Mouse (Mus musculus) liver, postnatal 0 days (tissue): ENCODE data around the gene Slc4a4. TPM values are rescaled to one million over a fixed set of nuclear protein-coding genes. Genes with fewer than 3 reads are reported as not detected.
A peak's percentile ranks its signal among the peaks of the same experiment; 100 is the strongest.

ENCODE experiments used
- ATAC-seq: fragments of 200-750 bp; cut with Nextera tagmentation; 2 replicates; pipeline ENCODE4 v1.8.0; 2017; ENCODE audit warnings: mild to moderate bottlenecking, moderate library complexity
- DNase-seq: peaks from one replicate; pipeline ENCODE4 v3.0.0-alpha.2; 2016
- H3K27ac ChIP-seq: fragments of 300-500 bp; sonication (generic); 2 replicates; pipeline ENCODE4 v1.5.1; 2014; ENCODE audit warnings: antibody characterized with exemption, moderate library complexity, mild to moderate bottlenecking, low read depth
- H3K27me3 ChIP-seq: fragments of 300-500 bp; sonication (generic); 2 replicates; pipeline ENCODE4 v1.6.1; 2014; ENCODE audit warnings: low read length, control low read depth, mixed read lengths; ENCODE audit not compliant: insufficient read depth
- H3K36me3 ChIP-seq: fragments of 300-500 bp; sonication (generic); replicated peaks from 2 replicates; pipeline ENCODE4 v1.6.1; 2014; ENCODE audit warnings: mild to moderate bottlenecking, control low read depth, low read length, moderate library complexity, mixed read lengths; ENCODE audit not compliant: insufficient read depth
- H3K4me1 ChIP-seq: fragments of 300-500 bp; sonication (generic); 2 replicates; pipeline ENCODE4 v1.6.1; 2014; ENCODE audit warnings: antibody characterized with exemption, mild to moderate bottlenecking, control low read depth; ENCODE audit not compliant: insufficient read depth
- H3K4me2 ChIP-seq: fragments of 300-500 bp; sonication (generic); 2 replicates; pipeline ENCODE4 v1.6.1; 2014; ENCODE audit warnings: low read depth, mild to moderate bottlenecking, low read length, moderate library complexity, mixed read lengths
- H3K4me3 ChIP-seq: fragments of 300-500 bp; sonication (generic); 2 replicates; pipeline ENCODE4 v1.5.1; 2014; ENCODE audit warnings: low read depth, low read length
- H3K9ac ChIP-seq: fragments of 300-500 bp; sonication (generic); replicated peaks from 2 replicates; pipeline ENCODE4 v1.6.1; 2014; ENCODE audit warnings: mild to moderate bottlenecking, moderate library complexity
- H3K9me3 ChIP-seq: fragments of 300-500 bp; sonication (generic); 2 replicates; pipeline ENCODE4 v1.6.1; 2016; ENCODE audit warnings: mild to moderate bottlenecking, control low read depth, low read length, mixed read lengths
- CTCF ChIP-seq: sonication (generic); IDR thresholded peaks from 2 replicates; pipeline ENCODE4 v1.5.1; 2016; ENCODE audit warnings: antibody characterized with exemption, low read depth
- EP300 ChIP-seq: IDR thresholded peaks from 2 replicates; pipeline ENCODE4 v1.6.1; 2016; ENCODE audit warnings: antibody characterized with exemption, low read depth, mild to moderate bottlenecking
- WGBS: fragments of 180-500 bp; shearing (Covaris S2); extraction: QIAGEN DNeasy Blood & Tissue Kit; methylation state at CpG from one replicate; pipeline ENCODE4 v1.1.7; 2014; ENCODE audit not compliant: insufficient replicate concordance; 5-methylcytosine and 5-hydroxymethylcytosine counted together
- polyA plus RNA-seq: library from polyadenylated mRNA; unstranded; fragments of >200 nt; fragmentation: Nextera tagmentation; extraction: Ambion mirVana; gene quantifications from 2 replicates; pipeline ENCODE4 v1.2.1, GENCODE M21; 2015

The Slc4a4 gene
- polyA plus RNA-seq, 1 experiment from 2014 or later = 4.1 TPM

GRCm38 (mm10) chr5:88972277-88972676 lies 85.7 kb downstream of the Slc4a4 start:
- TF ChIP-seq CTCF = no peak
- TF ChIP-seq EP300 = no peak
- Histone ChIP-seq H3K4me1 (no peaks in the 10 kb centered on the region), H3K9ac (no peak overlapping the region), H3K27ac (no peak overlapping the region), H3K4me3 (no peak overlapping the region), H3K36me3 (no peaks in the 10 kb centered on the region), H3K4me2 (no peak overlapping the region), H3K9me3 (no peaks in the 10 kb centered on the region), H3K27me3 (no peaks in the 10 kb centered on the region)
- DNase-seq = no peak
- 42% methylated on average over 7 of the region's 7 CpGs for WGBS
- no peak for ATAC-seq

GRCm38 (mm10) chr5:88973130-88973529 lies 86.5 kb downstream of the Slc4a4 start:
- TF ChIP-seq CTCF = no peak
- TF ChIP-seq EP300 = no peak
- H3K27me3 ChIP-seq = no peaks in the 10 kb centered on the region
- no peak for ATAC-seq

GRCm38 (mm10) chr5:88975694-88976093 lies 89.1 kb downstream of the Slc4a4 start:
- no peak overlapping the region for H3K9ac ChIP-seq
- no peak overlapping the region for H3K27ac ChIP-seq
- no peaks in the 10 kb centered on the region for H3K27me3 ChIP-seq
- TF ChIP-seq CTCF (no peak), EP300 (no peak)
- no peak for ATAC-seq
- no peaks in the 10 kb centered on the region for H3K4me1 ChIP-seq
- no peak overlapping the region for H3K4me2 ChIP-seq
- DNase-seq = no peak
- no peaks in the 10 kb centered on the region for H3K36me3 ChIP-seq
- no peaks in the 10 kb centered on the region for H3K9me3 ChIP-seq
- no peak overlapping the region for H3K4me3 ChIP-seq

More at GRCm38 (mm10) chr5:88973130-88973529, 86.5 kb downstream of the Slc4a4 start:
- no peak overlapping the region for H3K4me2 ChIP-seq
- WGBS = 71% methylated on average over 1 of the region's 1 CpGs
- H3K4me3 ChIP-seq = no peak overlapping the region
- H3K27ac ChIP-seq = no peak overlapping the region
- no peaks in the 10 kb centered on the region for H3K36me3 ChIP-seq
- no peaks in the 10 kb centered on the region for H3K9me3 ChIP-seq
- H3K4me1 ChIP-seq = no peaks in the 10 kb centered on the region
- no peak for DNase-seq
- no peak overlapping the region for H3K9ac ChIP-seq

GRCm38 (mm10) chr5:88976428-88976827 lies 89.8 kb downstream of the Slc4a4 start:
- H3K36me3 ChIP-seq = no peaks in the 10 kb centered on the region
- no peak for TF ChIP-seq CTCF
- TF ChIP-seq EP300 = no peak
- ATAC-seq (no peak), DNase-seq (no peak)
- H3K4me3 ChIP-seq = no peak overlapping the region
- WGBS = 37% methylated on average over 3 of the region's 3 CpGs
- H3K9ac ChIP-seq = no peak overlapping the region
- H3K4me1 ChIP-seq = peaks cover 6% of the 10 kb centered on the region
- H3K9me3 ChIP-seq = no peaks in the 10 kb centered on the region
- H3K27me3 ChIP-seq = no peaks in the 10 kb centered on the region
- H3K4me2 ChIP-seq = no peak overlapping the region
- H3K27ac ChIP-seq = no peak overlapping the region

- no peaks in the 10 kb centered on the region for H3K9me3 ChIP-seq
- H3K4me3 ChIP-seq = no peak overlapping the region
- no peaks in the 10 kb centered on the region for H3K27me3 ChIP-seq
- WGBS = 54% methylated on average over 4 of the region's 4 CpGs
- H3K4me1 ChIP-seq = peaks cover 8% of the 10 kb centered on the region
- 0 out of 2 replicates have a peak overlapping the region, but pooled peaks have one; percentile 24 for H3K27ac ChIP-seq
- H3K4me2 ChIP-seq = no peak overlapping the region
- ATAC-seq (no peak), DNase-seq (no peak)
- TF ChIP-seq CTCF (no peak), EP300 (no peak)
- H3K9ac ChIP-seq = no peak overlapping the region
- no peaks in the 10 kb centered on the region for H3K36me3 ChIP-seq
Observed at GRCm38 (mm10) chr5:88980740-88981139, 94.1 kb downstream of the Slc4a4 start.

- TF ChIP-seq CTCF (no peak), EP300 (peak; percentile 69; the same call in 1 of the 2 replicates)
- peak; percentile 77 for ATAC-seq
- peak overlapping the region; percentile 24; the same call in 1 of the 2 replicates for H3K27ac ChIP-seq
- H3K27me3 ChIP-seq = no peaks in the 10 kb centered on the region
- no peaks in the 10 kb centered on the region for H3K36me3 ChIP-seq
- DNase-seq = no peak
- no peak overlapping the region for H3K4me3 ChIP-seq
- peaks cover 8% of the 10 kb centered on the region for H3K4me1 ChIP-seq
- H3K4me2 ChIP-seq = peak overlapping the region; percentile 48
- WGBS = 27% methylated on average over 8 of the region's 8 CpGs
- no peaks in the 10 kb centered on the region for H3K9me3 ChIP-seq
- no peak overlapping the region for H3K9ac ChIP-seq
Observed at GRCm38 (mm10) chr5:88981243-88982014, 94.8 kb downstream of the Slc4a4 start.
